Mouse (Mus musculus) ovary, postnatal 36 days (tissue): ENCODE measurements around the gene Bptf.
"Not testable (repeated sequence)": the region's sequence is repeated elsewhere in the genome, so short reads cannot be mapped to it uniquely, and the experiment has no call there.

Experiments
- DNase-seq: peaks from one replicate; pipeline ENCODE4 v3.0.0; 2022; ENCODE audit warnings: low spot score, mixed read lengths

Bptf gene

DNA sequence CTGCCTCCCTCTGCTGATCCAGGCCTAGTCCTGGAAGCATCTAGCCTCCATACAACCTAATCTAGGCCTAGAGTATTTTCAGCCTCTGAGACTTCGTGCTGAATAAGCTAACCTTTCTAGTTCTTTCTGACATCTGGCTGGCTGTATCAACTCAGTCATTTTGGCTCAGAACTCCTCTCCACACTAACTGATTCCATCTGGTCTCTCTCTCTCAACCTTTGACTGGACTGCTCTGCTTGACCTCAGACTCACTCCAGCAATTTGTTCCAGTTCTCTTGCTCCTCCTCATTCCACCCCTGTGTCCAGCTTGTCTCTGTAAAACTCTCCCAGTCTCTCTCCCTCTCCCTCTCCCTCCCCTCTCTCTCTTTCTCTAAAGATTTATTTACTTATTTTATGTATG, 115.0 kb downstream of the Bptf start:
- DNase-seq, result no peak

DNA sequence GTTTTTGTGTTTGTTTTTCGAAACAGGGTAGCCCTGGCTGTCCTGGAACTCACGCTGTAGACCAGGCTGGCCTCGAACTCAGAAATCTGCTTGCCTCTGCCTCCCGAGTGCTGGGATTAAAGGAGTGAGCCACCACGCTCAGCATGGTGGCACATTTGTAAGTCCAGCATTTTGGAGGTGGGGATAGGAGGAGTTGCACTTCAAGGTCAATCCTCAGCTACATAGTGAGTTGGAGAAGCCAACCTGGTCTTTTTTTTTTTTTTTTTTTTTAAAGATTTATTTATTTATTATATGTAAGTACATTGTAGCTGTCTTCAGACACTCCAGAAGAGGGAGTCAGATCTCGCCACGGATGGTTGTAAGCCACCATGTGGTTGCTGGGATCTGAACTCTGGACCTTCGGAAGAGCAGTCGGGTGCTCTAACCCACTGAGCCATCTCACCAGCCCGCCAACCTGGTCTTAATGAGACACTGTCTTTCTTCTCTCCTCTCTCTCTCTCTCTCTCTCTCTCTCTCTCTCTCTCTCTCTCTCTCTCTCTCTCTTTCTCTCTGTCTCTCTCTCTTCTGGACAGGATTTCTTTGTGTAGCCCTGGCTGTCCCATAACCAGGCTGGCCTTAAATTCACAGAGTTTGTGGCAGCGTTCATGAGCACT, 116.3 kb downstream of the Bptf start:
- DNase-seq, result not testable (repeated sequence)

DNA sequence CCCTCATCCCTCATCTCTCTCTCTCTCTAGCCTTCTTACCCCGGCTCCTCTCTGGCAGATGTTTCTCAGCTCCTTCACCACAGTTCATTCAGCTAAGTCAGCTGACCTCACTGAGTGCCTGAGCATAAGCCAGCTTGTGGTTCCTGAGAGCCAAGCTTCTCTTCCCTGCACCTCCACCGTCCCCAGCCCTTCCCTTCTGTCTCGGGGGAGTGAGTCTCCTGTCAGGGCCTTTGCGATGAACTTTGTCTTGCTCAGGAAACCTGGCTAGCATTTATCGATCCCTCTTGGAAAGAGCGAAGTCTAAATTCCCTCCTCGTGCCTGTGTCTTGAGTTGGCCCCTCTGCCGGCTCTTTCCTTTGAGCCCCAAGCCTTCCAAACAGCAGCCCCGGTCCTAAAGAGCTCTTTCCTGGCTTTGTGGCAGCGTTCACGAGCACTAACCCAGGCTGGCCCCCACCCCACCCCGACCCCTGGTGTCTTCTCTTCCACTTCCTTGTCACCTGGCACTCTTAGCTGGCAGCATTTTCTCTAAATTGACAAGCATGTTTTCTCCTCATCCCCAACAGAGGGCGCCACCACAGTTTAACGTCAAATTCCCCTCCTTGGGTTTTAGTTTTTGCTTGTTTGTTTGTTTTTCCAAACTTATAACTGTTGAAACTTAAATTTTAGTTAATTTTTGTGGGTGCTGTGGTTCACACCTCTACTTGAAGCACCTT, 117.2 kb downstream of the Bptf start:
- no peak for DNase-seq

DNA sequence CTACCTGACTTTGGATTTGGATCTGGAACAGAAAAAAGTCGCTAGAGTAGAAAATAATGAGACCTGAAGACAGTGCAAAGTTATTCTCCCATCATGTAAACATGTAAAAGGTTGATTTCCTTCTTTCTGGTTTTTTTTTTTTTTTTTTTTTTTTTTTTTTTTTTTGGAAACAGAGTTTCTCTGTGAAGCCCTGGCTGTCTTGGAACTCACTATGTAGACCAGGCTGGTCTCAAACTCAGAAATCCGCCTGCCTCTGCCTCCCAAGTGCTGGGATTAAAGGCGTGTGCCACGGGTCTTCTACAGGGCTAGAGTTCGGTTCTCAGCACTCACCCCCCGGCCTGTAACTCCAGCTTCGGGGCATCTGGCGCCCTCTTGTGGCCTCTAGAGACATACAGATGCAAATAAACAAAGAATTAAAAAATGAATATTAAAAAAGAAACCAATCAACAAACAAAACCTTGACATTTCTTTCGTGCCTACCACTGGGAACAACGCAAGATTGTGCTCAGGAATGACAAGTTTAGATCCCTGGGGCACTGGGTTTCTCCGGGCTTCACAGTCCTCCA, 117.8 kb downstream of the Bptf start:
- DNase-seq, result no peak

DNA sequence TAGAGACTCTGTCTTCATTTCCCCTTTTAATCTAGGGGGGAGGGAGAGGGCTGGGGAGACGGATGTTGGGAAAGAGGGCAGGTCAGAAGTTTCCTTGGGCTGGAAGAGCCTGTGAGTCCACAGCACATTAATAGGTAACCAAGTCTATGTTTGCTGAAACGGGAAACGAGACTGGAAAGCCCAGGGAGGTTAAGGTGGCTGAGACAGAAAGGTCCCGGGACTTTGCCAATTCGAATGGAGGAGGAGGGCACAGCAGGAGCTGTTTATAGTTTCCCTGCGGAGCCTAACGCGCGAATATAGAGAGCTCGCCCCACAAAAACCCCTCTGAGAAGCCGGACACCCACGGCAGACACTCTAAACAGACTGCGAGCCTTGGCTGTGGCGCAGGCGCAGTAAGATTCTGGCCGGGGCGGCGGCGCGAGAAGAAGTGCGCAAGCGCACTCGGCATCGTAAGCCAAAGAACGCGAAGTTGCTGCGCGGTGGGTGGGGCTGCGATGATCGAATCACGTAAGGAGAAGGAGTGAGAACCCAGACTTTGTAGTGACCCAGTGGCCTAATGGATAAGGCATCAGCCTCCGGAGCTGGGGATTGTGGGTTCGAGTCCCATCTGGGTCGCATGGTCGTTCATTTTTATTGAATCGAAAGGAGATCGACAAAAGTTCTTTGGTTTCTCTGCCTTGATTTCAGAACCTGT, 119.5 kb downstream of the Bptf start:
- DNase-seq, result peak; percentile 99

DNA sequence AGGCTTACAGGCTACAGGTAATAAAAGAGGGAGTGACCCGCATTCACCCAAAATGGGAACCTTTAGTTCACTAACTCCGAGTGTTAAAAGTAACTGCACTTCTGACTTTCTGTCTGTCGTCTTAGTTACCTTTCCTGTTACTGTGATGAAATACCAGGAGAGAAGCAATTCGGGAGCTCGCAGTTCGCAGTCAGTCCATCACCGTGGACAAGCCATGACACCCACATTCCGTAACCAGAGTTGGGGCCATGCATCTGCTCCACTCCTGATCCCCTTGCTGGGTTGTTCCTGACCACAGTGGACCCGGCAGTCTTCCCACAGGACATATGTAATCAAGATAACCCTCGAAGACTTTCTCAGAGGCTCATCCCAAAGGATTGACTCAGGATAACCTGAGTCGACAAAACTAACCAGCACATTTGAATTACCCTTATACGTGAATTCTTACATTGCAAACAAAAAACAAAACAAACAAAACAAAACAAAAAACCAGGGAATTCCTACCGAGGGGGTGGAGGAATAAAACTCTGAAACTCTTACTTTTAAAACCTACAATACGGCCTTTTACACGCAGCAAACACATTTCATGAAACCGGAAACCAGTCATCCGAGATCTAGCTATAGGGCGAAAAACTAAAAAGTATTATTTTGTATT, 120.1 kb downstream of the Bptf start:
- DNase-seq, result no peak

DNA sequence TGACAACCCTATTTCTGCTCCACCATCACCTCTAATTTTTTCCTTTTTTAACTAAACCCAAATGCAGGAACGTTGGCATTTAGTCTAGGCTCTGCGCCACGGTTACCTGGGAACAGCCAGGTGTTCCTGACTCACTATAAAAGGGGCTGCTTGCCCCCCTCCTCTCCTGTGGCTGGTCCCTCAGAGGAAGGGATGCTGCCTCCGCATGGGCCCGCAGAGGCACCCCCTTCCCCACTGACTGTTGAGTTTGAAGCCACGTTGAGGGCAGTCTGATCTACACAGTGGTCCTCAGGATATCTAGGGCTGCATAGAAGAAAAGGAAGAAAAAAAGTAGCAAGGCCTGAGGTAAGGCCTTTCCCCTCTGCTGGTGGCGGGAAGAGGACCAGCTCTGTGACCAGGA, 120.8 kb downstream of the Bptf start:
- DNase-seq, result no peak

DNA sequence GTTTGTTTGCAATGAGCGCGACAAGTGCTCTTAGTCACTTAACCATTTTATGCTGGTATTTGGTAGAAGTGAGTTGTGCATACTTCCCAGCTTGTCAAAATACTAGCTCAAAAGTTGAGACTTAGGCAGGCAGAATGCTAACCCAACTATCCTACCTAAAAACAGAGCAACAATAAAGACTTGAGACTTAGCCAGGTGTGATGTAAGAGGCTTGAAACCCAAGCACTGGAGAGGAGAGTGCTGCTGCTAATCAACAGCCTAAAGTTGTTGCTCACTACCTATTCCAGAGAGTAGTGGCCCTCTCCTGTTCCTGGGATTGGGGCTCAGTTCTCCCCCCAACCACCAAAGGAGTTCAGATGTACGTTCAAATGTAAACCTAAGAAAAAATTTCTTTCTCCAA, 121.5 kb downstream of the Bptf start:
- no peak for DNase-seq

DNA sequence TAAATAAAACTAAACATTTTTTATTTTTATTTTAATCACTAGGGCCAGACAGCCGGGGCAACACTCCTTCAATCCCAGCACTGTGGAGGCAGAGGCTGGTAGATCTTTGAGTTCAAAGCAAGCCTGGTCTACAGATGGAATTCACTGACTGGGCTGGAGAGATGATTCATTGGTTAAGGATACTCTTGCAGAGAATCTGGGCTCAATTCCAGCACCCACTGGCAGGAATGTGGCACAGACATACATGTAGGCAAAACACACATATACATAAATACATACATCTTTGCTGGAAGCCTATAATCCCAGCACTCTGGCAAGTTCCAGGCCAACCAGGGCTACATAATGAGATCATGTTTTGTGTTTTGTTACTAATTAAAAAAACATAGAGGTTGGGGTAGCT, 126.4 kb downstream of the Bptf start:
- DNase-seq, result no peak

DNA sequence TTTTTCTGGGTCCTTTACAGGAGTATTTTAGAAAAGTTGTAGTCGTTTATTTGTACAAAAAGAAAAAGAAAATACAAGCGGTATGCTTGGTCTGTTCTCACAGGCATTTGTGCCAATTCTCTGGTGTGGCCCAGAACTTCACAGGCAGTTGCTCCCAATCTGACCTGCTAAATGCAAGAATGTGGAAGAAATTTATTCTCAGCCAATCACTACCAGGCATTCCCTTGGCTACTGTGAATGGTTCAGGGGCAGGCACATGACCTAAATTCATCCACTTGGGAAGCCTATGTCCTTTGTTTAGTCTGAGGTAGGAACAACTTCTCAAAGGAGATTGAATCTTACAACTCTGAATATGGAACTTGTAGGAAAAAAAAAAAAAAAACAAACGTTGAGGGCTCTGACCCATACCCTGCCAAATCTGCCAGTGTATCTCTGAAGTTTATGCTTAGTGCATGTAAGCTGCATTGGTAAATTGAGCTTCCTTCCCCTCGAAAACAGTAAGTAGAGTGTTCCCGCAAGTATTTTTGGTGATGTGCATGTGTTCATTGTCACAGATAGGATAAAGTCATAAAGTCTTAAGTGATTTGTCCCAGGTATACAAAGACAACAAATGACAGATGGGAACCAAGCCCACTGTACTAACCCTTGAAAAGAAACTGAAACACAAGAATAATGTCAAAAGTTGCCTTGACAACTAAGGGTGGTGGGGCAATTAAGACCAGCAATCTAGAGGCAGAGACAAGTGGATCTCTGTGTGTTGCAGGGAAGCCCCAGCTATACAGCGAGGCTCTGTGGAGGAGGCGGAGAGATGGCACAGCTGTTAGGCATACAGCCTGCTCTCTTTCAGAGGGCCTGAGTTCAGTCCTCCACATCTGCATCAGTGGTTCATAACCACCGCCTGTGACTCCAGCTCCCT, 129.9 kb downstream of the Bptf start:
- DNase-seq, result no peak

DNA sequence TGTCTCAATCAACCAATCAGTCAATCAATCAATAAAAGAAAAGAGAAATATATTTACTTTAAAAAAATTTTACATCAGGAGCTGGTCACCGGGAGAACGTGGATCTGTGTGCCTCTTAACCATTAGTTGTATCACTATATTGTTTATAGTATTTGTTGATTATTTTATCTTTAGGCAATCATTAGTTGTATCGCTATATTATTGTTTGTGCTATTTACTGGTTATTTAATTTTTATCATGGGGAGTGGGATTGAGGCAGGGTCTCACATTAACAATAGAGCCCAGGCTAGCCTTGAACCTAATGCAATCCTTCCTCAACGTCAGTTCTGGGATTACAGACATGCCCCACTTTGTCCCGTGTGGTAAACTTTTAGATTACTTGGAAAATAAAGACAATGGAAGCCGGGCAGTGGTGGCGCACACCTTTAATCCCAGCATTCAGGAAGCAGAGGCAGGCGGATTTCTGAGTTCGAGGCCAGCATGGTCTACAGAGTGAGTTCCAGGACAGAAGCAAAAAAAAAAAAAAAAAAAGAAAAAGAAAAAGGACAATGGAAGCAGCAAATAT, 131.9 kb downstream of the Bptf start:
- no peak for DNase-seq

DNA sequence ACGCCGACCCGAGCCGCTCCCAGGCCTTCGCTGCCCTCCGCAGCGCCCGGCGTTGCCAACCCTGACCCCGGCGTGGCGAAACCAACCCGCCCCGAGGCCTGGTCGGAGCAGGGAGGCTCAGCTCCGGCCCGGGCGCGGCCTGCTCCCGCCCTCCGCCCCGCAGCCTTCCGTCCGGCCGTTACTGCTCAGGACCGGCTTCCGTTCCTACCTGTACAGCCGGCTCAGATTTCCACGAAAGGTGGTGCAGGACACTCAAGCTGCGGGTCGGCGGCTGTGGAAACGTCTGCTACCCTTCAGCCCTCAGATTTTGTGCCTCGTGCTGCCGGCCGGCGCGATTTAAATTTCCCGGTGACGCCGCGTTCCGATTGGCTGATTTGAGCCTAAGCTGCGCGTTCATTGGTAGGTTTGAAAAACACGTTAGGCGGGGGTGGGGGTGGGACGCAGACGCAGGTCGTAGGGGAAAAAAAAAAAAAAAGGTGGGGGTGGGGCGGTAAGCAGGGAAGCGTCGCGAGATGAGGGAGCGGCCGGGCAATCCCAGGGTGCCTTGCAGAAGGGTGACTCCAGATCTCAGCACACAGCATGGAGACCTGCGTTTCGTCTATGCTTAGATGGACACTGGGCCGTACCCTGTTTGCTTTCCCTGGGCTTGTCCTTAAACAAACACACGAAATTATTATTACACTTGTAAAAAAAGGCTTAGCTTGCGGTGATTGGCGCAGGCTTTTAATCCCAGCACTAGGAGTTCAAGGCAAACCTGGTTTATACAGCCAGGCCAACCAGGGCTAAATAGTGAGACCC, 132.6 kb downstream of the Bptf start, which contains the start of gene Kpna2:
TSS of gene Kpna2 (minus strand) at position 391 of the 798 bp plus-strand sequence.
- DNase-seq, result peak; percentile 89

DNA sequence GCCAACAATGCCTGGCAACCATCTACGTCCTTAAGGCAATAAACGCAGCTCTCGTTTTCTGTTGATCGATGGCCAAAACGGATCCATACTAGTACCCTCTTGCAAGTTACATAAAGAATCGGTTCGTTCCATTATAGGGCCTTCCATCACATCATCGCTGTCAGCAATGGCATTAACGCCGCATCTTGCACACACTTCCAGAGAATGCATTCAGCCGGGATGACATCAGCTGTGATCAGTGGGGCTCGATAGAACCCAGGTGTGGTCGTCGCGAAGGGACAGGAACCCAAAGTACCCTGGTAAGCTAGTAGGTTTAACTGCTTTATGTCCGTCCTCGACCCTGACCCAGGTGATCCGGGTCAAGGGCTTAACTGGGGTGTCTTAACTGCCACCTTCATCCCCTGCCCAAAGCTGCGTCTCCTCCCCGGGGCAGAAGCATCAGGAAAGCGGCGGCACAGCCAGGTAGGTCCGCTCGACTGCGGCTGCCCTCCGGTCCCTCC, 133.2 kb downstream of the Bptf start:
- DNase-seq, result no peak

DNA sequence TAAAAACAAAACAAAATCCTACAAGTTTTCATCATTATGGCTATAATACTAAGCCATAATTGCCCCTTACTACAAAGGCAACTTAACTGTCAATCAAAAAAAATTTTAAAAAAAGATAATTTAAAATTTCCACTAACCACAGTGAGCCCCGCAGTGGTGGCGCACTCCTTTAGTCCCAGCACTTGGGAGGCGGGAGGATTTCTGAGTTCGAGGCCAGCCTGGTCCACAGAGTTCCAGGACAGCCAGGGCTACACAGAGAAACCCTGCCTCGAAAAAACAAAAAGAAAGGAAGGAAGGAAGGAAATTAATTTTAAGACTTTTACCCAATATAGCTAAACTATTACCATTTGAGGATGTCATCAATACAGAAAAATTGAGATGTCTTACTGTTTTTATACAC, 134.0 kb downstream of the Bptf start:
- DNase-seq, result no peak

DNA sequence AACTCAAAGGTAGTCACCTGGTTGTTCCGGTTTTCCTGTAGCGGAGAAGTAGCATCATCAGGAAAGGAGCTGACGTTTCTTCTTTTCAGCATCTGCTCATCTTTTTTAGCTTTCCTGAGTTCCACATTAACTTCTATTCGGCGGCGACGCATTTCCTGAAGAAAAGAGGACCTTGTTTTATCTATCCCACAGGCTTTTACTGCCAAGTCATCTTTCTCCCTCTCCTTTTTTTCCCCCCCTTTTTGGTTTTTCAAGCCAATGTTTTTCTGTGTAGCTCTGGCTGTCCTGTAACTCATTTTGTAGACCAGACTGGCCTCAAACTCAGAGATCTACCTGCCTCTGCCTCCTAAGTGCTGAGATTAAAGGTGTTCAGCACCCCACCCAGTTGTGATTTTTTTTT, 135.4 kb downstream of the Bptf start:
- DNase-seq, result not testable (repeated sequence)

DNA sequence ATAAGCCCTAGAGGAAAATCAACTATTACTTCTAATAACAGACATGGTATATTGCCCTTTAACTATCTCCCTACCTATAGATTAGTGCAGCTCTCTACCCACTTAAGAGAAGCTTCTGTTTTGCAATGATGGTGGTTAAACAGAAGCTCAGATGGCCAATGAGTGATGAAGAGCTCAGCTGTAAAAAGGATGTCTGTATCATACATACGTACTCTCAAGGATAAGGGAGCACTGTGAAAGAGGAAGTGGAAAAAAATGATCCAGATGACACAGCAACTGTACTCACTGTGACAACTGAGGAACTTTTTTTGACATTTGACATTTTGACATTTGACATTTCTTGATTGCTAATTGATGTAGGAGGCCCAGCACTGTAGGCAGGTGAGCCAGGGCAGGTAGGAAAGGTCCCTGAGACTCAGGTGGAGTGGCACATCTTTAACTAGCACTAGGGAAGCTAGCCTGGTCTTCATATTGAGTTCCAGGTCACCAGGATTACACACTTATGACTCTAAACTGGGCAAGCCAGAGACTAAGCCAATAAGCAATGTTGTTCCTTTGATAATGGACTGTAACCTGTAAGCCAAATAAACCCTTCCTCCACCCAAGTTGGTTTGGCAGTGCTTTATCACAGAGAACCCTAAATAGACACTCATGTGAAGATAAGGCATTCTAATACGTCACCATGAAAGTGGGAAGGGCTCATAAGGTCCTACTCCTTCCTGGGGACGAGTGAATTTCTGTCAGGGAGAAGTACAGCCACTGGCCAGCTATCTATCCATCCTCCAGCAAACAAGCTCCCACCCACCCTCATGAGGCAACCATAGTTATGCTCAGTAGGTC, 137.5 kb downstream of the Bptf start:
- DNase-seq, result no peak

DNA sequence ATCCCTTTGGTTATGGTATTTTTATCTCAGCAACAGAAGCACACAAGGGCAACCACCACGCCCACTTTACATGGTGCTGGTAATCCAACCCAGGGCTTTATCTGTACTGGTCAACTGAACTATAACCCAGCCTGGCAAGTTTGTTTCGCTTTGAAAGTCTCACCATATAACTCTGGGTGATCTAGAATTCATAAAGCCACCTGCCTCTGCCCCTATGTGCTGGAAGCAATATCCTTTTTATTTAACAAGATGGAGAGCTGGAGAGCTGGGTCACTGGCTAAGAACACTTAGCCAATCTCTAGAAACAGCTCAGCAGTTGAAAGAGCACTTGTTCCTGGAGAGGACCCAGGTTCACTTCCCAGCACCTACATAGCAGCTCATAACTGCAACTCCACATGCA, 144.5 kb downstream of the Bptf start:
- no peak for DNase-seq

DNA sequence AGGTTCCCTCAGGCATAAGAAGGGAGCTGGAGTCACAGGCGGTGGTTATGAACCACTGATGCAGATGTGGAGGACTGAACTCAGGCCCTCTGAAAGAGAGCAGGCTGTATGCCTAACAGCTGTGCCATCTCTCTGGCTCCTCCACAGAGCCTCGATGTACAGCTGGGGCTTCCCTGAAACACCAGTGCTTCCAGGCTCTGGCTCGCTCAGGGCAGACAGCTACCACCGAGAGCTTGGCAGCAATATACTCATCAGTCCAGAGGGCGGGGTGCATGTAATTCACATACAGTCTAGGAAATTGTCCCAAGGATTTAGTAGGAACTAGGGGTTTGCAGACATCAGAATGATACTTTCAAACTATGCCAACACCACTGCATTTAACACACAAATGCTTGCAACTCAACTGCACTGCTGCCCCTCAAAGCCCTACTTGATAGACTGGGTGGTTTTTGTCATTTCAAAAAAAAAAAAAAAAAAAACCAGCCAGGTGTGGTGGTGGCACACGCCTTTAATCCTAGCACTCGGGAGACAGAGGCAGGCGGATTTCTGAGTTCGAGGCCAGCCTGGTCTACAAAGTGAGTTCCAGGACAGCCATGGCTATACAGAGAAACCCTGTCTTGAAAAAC, 145.8 kb downstream of the Bptf start:
- DNase-seq, result not testable (repeated sequence)
